Mouse (Mus musculus): ENCODE results near the gene Spata5.

The Spata5 gene

GRCm38 (mm10) chr3:37614878-37615650 is 195.4 kb downstream of the Spata5 start:
- no peak for DNase-seq (ENCODE audit: inconsistent ontology term)

- DNase-seq (ENCODE audit: inconsistent ontology term): peak; percentile 72
These were observed 197.2 kb downstream of the Spata5 start for GRCm38 (mm10) chr3:37616586-37617547.

All from Muller cell, postnatal 12 days (primary cell).